Mouse (Mus musculus): ENCODE results near the gene Rai14. TPM values are rescaled to one million over a fixed set of nuclear protein-coding genes. Genes with fewer than 3 reads are reported as not detected.

Gene Rai14
- polyA plus RNA-seq, 1 experiment from 2014 or later = 73.2 TPM

- Histone ChIP-seq H3K4me1 (no peaks in the 10 kb centered on the region), H3K4me3 (no peak overlapping the region), H3K27ac (replicated peaks) (no peak overlapping the region), H3K9me3 (no peaks in the 10 kb centered on the region), H3K36me3 (replicated peaks) (peaks cover 79% of the 10 kb centered on the region), H3K27me3 (replicated peaks; ENCODE audit: low read depth, poor library complexity, severe bottlenecking) (no peaks in the 10 kb centered on the region)
- WGBS = 83% methylated on average over 2 of the region's 2 CpGs
- DNase-seq (ENCODE audit: low spot score) = no peak
Observed at GRCm38 (mm10) chr15:10586565-10586964, 127.9 kb downstream of the Rai14 start.

- Histone ChIP-seq H3K4me3 (no peak overlapping the region), H3K27ac (replicated peaks) (no peak overlapping the region), H3K27me3 (replicated peaks; ENCODE audit: low read depth, poor library complexity, severe bottlenecking) (no peaks in the 10 kb centered on the region), H3K36me3 (replicated peaks) (peaks cover 62% of the 10 kb centered on the region), H3K4me1 (no peaks in the 10 kb centered on the region), H3K9me3 (no peaks in the 10 kb centered on the region)
- 90% methylated on average over 10 of the region's 10 CpGs for WGBS
- no peak for DNase-seq (ENCODE audit: low spot score)
Observed at GRCm38 (mm10) chr15:10584359-10585187, 129.9 kb downstream of the Rai14 start.

GRCm38 (mm10) chr15:10583408-10583807 is 131.0 kb downstream of the Rai14 start:
- no peak overlapping the region for H3K27ac ChIP-seq (replicated peaks)
- H3K36me3 ChIP-seq (replicated peaks) = peaks cover 60% of the 10 kb centered on the region
- H3K4me1 ChIP-seq = no peaks in the 10 kb centered on the region
- no peaks in the 10 kb centered on the region for H3K9me3 ChIP-seq
- no peaks in the 10 kb centered on the region for H3K27me3 ChIP-seq (replicated peaks; ENCODE audit: low read depth, poor library complexity, severe bottlenecking)
- no peak overlapping the region for H3K4me3 ChIP-seq
- peak; percentile 67 for DNase-seq (ENCODE audit: low spot score)
- WGBS = 46% methylated on average over 8 of the region's 8 CpGs

GRCm38 (mm10) chr15:10579159-10579558 is 135.3 kb downstream of the Rai14 start:
- Histone ChIP-seq H3K4me3 (no peak overlapping the region), H3K27ac (replicated peaks) (no peak overlapping the region), H3K4me1 (no peaks in the 10 kb centered on the region), H3K9me3 (no peaks in the 10 kb centered on the region), H3K36me3 (replicated peaks) (peaks cover 67% of the 10 kb centered on the region), H3K27me3 (replicated peaks; ENCODE audit: low read depth, poor library complexity, severe bottlenecking) (no peaks in the 10 kb centered on the region)
- 95% methylated on average over 3 of the region's 3 CpGs for WGBS
- no peak for DNase-seq (ENCODE audit: low spot score)

- no peaks in the 10 kb centered on the region for H3K27me3 ChIP-seq (replicated peaks; ENCODE audit: low read depth, poor library complexity, severe bottlenecking)
- H3K9me3 ChIP-seq = no peaks in the 10 kb centered on the region
- no peak overlapping the region for H3K27ac ChIP-seq (replicated peaks)
- WGBS = 95% methylated on average over 7 of the region's 7 CpGs
- no peak overlapping the region for H3K4me3 ChIP-seq
- no peak for DNase-seq (ENCODE audit: low spot score)
- H3K4me1 ChIP-seq = no peaks in the 10 kb centered on the region
- H3K36me3 ChIP-seq (replicated peaks) = peaks cover 51% of the 10 kb centered on the region
Observed at GRCm38 (mm10) chr15:10566486-10566885, 147.9 kb downstream of the Rai14 start.

- 36% methylated on average over 1 of the region's 1 CpGs for WGBS
- Histone ChIP-seq H3K27me3 (replicated peaks; ENCODE audit: low read depth, poor library complexity, severe bottlenecking) (no peaks in the 10 kb centered on the region), H3K4me3 (no peak overlapping the region), H3K27ac (replicated peaks) (no peak overlapping the region), H3K36me3 (replicated peaks) (peaks cover 29% of the 10 kb centered on the region), H3K4me1 (no peaks in the 10 kb centered on the region), H3K9me3 (no peaks in the 10 kb centered on the region)
- no peak for DNase-seq (ENCODE audit: low spot score)
Observed at GRCm38 (mm10) chr15:10564201-10564600, 150.2 kb downstream of the Rai14 start.

GRCm38 (mm10) chr15:10562281-10562680 is 152.1 kb downstream of the Rai14 start:
- H3K27me3 ChIP-seq (replicated peaks; ENCODE audit: low read depth, poor library complexity, severe bottlenecking) = no peaks in the 10 kb centered on the region
- no peaks in the 10 kb centered on the region for H3K4me1 ChIP-seq

GRCm38 (mm10) chr15:10560005-10560404 is 154.4 kb downstream of the Rai14 start:
- H3K9me3 ChIP-seq = no peaks in the 10 kb centered on the region
- H3K4me3 ChIP-seq = no peak overlapping the region
- H3K36me3 ChIP-seq (replicated peaks) = no peaks in the 10 kb centered on the region
- no peak overlapping the region for H3K27ac ChIP-seq (replicated peaks)
- no peaks in the 10 kb centered on the region for H3K4me1 ChIP-seq
- DNase-seq (ENCODE audit: low spot score) = no peak
- 94% methylated on average over 7 of the region's 7 CpGs for WGBS
- no peaks in the 10 kb centered on the region for H3K27me3 ChIP-seq (replicated peaks; ENCODE audit: low read depth, poor library complexity, severe bottlenecking)

More at GRCm38 (mm10) chr15:10562281-10562680, 152.1 kb downstream of the Rai14 start:
- Histone ChIP-seq H3K27ac (replicated peaks) (no peak overlapping the region), H3K4me3 (no peak overlapping the region), H3K9me3 (no peaks in the 10 kb centered on the region), H3K36me3 (replicated peaks) (peaks cover 9% of the 10 kb centered on the region)
- no peak for DNase-seq (ENCODE audit: low spot score)

GRCm38 (mm10) chr15:10558465-10558864 is 156.0 kb downstream of the Rai14 start, which contains the start of gene Ttc23l:
TSS of gene Ttc23l (minus strand) at chr15:10558668.
- 89% methylated on average over 13 of the region's 13 CpGs for WGBS
- no peak within 1 kb of the TSS for H3K27ac ChIP-seq (replicated peaks)
- no peaks in the 10 kb centered on the region for H3K4me1 ChIP-seq
- H3K27me3 ChIP-seq (replicated peaks; ENCODE audit: low read depth, poor library complexity, severe bottlenecking) = no peaks in the 10 kb centered on the region
- H3K36me3 ChIP-seq (replicated peaks) = no peaks in the 10 kb centered on the region
- H3K4me3 ChIP-seq = no peak within 1 kb of the TSS
- no peak for DNase-seq (ENCODE audit: low spot score)
- H3K9me3 ChIP-seq = no peaks in the 10 kb centered on the region

GRCm38 (mm10) chr15:10554336-10554735 is 160.1 kb downstream of the Rai14 start:
- no peaks in the 10 kb centered on the region for H3K36me3 ChIP-seq (replicated peaks)
- no peak for DNase-seq (ENCODE audit: low spot score)

GRCm38 (mm10) chr15:10540271-10541088 is 173.9 kb downstream of the Rai14 start:
- Histone ChIP-seq H3K9me3 (no peaks in the 10 kb centered on the region), H3K27ac (replicated peaks) (peak overlapping the region; percentile 71), H3K4me1 (peaks cover 19% of the 10 kb centered on the region), H3K27me3 (replicated peaks; ENCODE audit: low read depth, poor library complexity, severe bottlenecking) (no peaks in the 10 kb centered on the region), H3K36me3 (replicated peaks) (no peaks in the 10 kb centered on the region), H3K4me3 (no peak overlapping the region)
- DNase-seq (ENCODE audit: low spot score) = peak; percentile 39
- WGBS = 63% methylated on average over 16 of the region's 16 CpGs

More at GRCm38 (mm10) chr15:10554336-10554735, 160.1 kb downstream of the Rai14 start:
- Histone ChIP-seq H3K4me1 (no peaks in the 10 kb centered on the region), H3K9me3 (no peaks in the 10 kb centered on the region), H3K4me3 (no peak overlapping the region), H3K27ac (replicated peaks) (no peak overlapping the region), H3K27me3 (replicated peaks; ENCODE audit: low read depth, poor library complexity, severe bottlenecking) (no peaks in the 10 kb centered on the region)

- no peaks in the 10 kb centered on the region for H3K27me3 ChIP-seq (replicated peaks; ENCODE audit: low read depth, poor library complexity, severe bottlenecking)
- DNase-seq (ENCODE audit: low spot score) = no peak
- H3K27ac ChIP-seq (replicated peaks) = no peak overlapping the region
- no peaks in the 10 kb centered on the region for H3K36me3 ChIP-seq (replicated peaks)
- 77% methylated on average over 7 of the region's 7 CpGs for WGBS
- H3K9me3 ChIP-seq = no peaks in the 10 kb centered on the region
- H3K4me3 ChIP-seq = no peak overlapping the region
- peaks cover 16% of the 10 kb centered on the region for H3K4me1 ChIP-seq
Observed at GRCm38 (mm10) chr15:10535969-10536368, 178.5 kb downstream of the Rai14 start.

GRCm38 (mm10) chr15:10534591-10534990 is 179.8 kb downstream of the Rai14 start:
- H3K27ac ChIP-seq (replicated peaks) = no peak overlapping the region
- H3K36me3 ChIP-seq (replicated peaks) = no peaks in the 10 kb centered on the region
- H3K27me3 ChIP-seq (replicated peaks; ENCODE audit: low read depth, poor library complexity, severe bottlenecking) = no peaks in the 10 kb centered on the region
- peaks cover 2% of the 10 kb centered on the region for H3K4me1 ChIP-seq
- 79% methylated on average over 5 of the region's 5 CpGs for WGBS
- no peak for DNase-seq (ENCODE audit: low spot score)
- no peaks in the 10 kb centered on the region for H3K9me3 ChIP-seq
- no peak overlapping the region for H3K4me3 ChIP-seq

Data from embryonic facial prominence, embryonic 10.5 days (tissue).